Mouse (Mus musculus) hindbrain, embryonic 14.5 days (tissue): ENCODE results near the gene Fastkd2. TPM values are rescaled to one million over a fixed set of nuclear protein-coding genes. Genes with fewer than 3 reads are reported as not detected.

ENCODE experiments used
- polyA plus RNA-seq: library from polyadenylated mRNA; unstranded; fragments of >200 nt; fragmentation: Nextera tagmentation; extraction: Ambion mirVana; gene quantifications from 2 replicates; pipeline ENCODE4 v1.2.1, GENCODE M21; 2014

Fastkd2 gene
- polyA plus RNA-seq, 1 experiment from 2014 or later: 48.7 TPM

Other genes starting within 250 kb of the Fastkd2 start
- gene Gm39653, start 114.6 kb upstream of the Fastkd2 start, polyA plus RNA-seq: 0.24 TPM in 1 of 2 replicates, not detected in the other
- gene Dytn, start 43.7 kb upstream of the Fastkd2 start, polyA plus RNA-seq: 0.04 and 0.13 TPM in 2 replicates
- 0.86 and 0.91 TPM in 2 replicates for gene Mdh1b, start 296 bp upstream of the Fastkd2 start, polyA plus RNA-seq
- gene 4933402D24Rik, start 38.7 kb downstream of the Fastkd2 start, polyA plus RNA-seq: 0.32 and 0.34 TPM in 2 replicates